Mouse (Mus musculus): ENCODE results near the gene Sorcs3.

Gene Sorcs3

DNA sequence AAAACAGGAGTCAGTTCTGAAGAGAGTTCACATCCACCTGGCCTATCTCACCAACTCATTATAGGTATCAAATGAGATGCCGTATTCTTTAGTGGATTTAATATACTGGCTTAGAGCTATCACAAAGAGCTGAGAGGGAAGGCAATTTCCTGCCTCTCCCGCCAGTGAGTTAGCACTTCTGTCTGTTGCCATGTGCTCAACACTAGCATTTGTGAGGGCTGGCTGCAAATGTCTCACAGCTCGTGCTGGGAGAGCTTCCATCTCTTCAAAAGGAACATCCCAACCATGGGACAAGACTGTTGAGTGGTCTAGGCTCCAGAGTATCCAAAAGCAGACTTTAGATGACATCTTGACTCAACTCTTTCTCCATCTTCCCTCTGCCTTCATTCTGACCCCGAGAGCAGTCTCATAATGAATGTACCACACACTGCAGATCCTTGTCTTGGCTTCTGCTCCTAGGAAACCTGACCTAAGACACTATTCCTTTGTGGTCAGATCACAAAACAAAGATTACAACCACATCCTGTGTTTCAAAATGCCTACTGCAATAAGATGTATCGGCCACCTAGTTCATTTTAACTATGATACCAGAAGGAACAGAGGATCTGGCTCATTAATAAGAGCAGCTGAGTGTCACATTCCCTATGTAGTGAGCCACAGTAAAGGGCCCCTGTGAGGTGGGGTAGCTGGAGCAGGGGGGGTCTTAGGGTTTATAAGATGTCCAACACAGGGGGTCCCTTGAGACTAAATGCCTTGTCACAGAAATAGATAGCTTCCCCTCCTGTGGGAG is 614.9 kb downstream of the Sorcs3 start:
- in situ Hi-C loops (cut with MboI, MseI) = no loop called here

DNA sequence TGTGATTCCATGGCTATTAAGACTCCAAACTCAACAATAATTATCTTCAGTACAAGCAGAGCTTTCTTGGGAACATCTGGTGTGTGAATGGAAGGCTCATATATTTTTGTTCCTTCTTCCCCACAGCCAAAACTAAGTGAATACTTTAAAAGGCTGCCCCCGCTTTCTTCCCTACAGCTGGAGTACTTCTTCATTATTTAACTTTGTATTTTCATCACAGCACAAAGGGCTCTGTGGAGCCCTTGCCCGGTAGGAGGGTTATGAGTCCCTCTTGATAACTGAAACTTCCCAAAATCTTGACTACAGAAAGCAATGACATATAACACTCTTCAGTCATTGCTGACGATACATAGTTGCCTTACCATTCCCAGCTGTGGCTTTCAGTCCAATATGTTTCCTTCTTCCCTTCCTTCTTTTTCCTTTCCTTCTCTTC is 615.5 kb downstream of the Sorcs3 start:
- in situ Hi-C loops (cut with MboI, MseI) = no loop called here

DNA sequence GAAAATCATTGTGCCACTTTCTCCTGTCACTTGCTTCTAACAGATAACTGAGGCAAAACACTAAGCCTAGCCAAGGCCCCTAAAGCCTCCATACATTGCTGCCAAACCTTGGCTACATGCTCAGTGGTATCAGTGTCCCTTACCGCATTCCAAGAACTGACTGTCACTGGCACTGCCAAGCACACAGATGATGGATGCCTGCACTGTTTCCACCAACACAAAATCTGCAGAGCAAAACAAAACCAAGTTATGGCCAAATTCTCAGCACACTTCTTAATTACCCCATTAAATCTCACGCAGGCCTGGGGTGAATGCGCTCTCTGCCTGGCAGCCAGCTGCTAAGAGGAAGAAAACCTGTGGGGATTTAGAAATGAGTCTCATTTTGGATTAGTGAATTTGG is 628.5 kb downstream of the Sorcs3 start:
- in situ Hi-C loops (cut with MboI, MseI) = no loop called here

DNA sequence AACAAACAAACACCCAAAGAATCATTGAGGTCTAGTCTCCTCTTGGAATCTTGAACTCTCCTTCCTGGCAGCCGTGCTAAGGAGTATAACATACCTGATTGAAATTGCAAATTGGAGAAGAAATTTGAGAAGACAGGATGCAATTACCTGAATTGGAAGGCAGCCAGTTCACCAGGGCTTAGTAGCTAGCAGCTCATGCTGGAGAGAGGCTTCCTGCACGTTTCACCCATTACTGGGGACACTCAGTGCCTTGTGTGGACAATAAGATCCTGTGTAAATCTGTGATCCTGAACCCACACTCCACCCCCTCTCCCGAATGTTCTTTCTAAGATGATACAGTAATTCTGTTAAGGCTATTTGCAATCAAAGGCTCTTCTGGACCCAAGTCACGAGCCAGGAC is 633.6 kb downstream of the Sorcs3 start:
- in situ Hi-C loops (cut with MboI, MseI) = no loop called here

DNA sequence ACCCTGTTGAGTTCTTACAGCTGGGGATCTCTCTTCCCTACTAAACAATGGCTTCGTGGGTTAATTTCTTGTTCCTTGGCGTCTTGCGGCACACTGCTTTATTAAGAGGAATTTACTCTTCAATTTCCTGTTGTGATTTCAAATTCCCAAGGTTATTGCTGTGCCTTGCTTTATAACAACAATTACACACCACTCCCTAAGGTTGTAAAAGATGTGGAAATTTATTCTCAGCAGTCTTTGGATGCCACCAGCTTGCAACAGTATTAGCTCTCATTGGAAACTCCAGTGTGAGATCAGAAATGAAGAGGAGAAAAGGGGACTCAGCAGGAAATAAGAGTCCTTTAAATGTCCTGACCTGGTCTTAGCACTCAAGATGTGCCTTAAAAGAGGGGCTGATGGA is 641.9 kb downstream of the Sorcs3 start:
- in situ Hi-C loops (cut with MboI, MseI) = no loop called here

DNA sequence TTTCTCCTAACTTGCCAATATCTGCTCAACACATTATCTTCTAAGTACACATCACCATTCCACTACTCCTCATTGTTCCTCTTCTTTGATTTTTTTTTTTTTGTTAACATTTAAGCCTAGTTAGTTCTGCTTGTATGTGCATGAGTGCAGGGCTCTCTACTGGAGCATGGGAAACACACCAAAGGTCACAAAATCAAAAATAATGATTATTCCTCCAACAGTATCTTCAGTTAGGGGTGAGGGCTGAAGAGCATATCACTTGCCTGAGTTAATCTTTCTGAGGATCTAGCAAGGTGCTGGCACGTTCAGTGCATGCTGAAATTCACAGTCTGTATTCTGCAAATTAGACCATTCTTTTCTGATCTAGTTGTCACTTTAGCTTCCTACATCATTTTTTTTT is 644.6 kb downstream of the Sorcs3 start:
- in situ Hi-C loops (cut with MboI, MseI) = no loop called here
